Mouse (Mus musculus) embryonic facial prominence, embryonic 10.5 days (tissue): Measurements from ENCODE around the gene Rufy1. TPM values are rescaled to one million over a fixed set of nuclear protein-coding genes. Genes with fewer than 3 reads are reported as not detected.

ENCODE experiments used
- DNase-seq: peaks from one replicate; pipeline ENCODE4 v3.0.0-alpha.2; 2017; ENCODE audit warnings: low spot score
- H3K27ac ChIP-seq: fragments of 300-500 bp; sonication (generic); replicated peaks from 2 replicates; pipeline ENCODE4 v1.5.1; 2016; ENCODE audit warnings: mild to moderate bottlenecking
- H3K27me3 ChIP-seq: fragments of 300-500 bp; sonication (generic); replicated peaks from 2 replicates; pipeline ENCODE4 v1.6.1; 2016; ENCODE audit warnings: low read depth, mild to moderate bottlenecking; ENCODE audit not compliant: poor library complexity, severe bottlenecking
- H3K36me3 ChIP-seq: fragments of 300-500 bp; sonication (generic); replicated peaks from 2 replicates; pipeline ENCODE4 v1.6.1; 2016; ENCODE audit warnings: mild to moderate bottlenecking, moderate library complexity
- H3K4me1 ChIP-seq: fragments of 300-500 bp; sonication (generic); 2 replicates; pipeline ENCODE4 v1.6.1; 2016
- H3K4me3 ChIP-seq: fragments of 300-500 bp; sonication (generic); 2 replicates; pipeline ENCODE4 v1.5.1; 2016; ENCODE audit warnings: mild to moderate bottlenecking, moderate library complexity
- H3K9me3 ChIP-seq: fragments of 300-500 bp; sonication (generic); 2 replicates; pipeline ENCODE4 v1.6.1; 2016; ENCODE audit warnings: mild to moderate bottlenecking
- WGBS: fragments of 180-500 bp; shearing (Covaris S2); methylation state at CpG from one replicate; pipeline ENCODE4 v1.1.7; 2016; 5-methylcytosine and 5-hydroxymethylcytosine counted together
- polyA plus RNA-seq: library from polyadenylated mRNA; unstranded; fragments of >200 nt; fragmentation: Nextera tagmentation; extraction: Ambion mirVana; gene quantifications from 2 replicates; pipeline ENCODE4 v1.2.1, GENCODE M21; 2016

Rufy1 gene
- polyA plus RNA-seq, 1 experiment from 2014 or later = 27.0 TPM

- Histone ChIP-seq H3K9me3 (no peaks in the 10 kb centered on the region), H3K36me3 (peaks cover 96% of the 10 kb centered on the region), H3K4me1 (no peaks in the 10 kb centered on the region), H3K4me3 (no peak overlapping the region), H3K27ac (no peak overlapping the region), H3K27me3 (no peaks in the 10 kb centered on the region)
- WGBS = 97% methylated on average over 3 of the region's 3 CpGs
- DNase-seq = no peak
Observed at GRCm38 (mm10) chr11:50388217-50388929, 42.6 kb downstream of the Rufy1 start.

- no peak overlapping the region for H3K4me3 ChIP-seq
- no peaks in the 10 kb centered on the region for H3K4me1 ChIP-seq
- H3K27me3 ChIP-seq = no peaks in the 10 kb centered on the region
- no peak overlapping the region for H3K27ac ChIP-seq
- H3K9me3 ChIP-seq = no peaks in the 10 kb centered on the region
- peaks cover 96% of the 10 kb centered on the region for H3K36me3 ChIP-seq
- no peak for DNase-seq
- 91% methylated on average over 4 of the region's 4 CpGs for WGBS
Observed at GRCm38 (mm10) chr11:50387697-50388096, 43.2 kb downstream of the Rufy1 start.

GRCm38 (mm10) chr11:50387167-50387679, 43.7 kb downstream of the Rufy1 start:
- Histone ChIP-seq H3K4me1 (no peaks in the 10 kb centered on the region), H3K9me3 (no peaks in the 10 kb centered on the region), H3K36me3 (peaks cover 97% of the 10 kb centered on the region), H3K27ac (no peak overlapping the region), H3K27me3 (no peaks in the 10 kb centered on the region), H3K4me3 (no peak overlapping the region)
- DNase-seq = no peak
- WGBS = 85% methylated on average over 3 of the region's 3 CpGs

GRCm38 (mm10) chr11:50381311-50381710, 49.6 kb downstream of the Rufy1 start:
- Histone ChIP-seq H3K4me1 (peaks cover 28% of the 10 kb centered on the region), H3K36me3 (peaks cover 79% of the 10 kb centered on the region), H3K27ac (no peak overlapping the region), H3K9me3 (no peaks in the 10 kb centered on the region), H3K4me3 (peak overlapping the region; percentile 98), H3K27me3 (no peaks in the 10 kb centered on the region)
- DNase-seq = no peak
- WGBS = 72% methylated on average over 4 of the region's 4 CpGs

- no peaks in the 10 kb centered on the region for H3K9me3 ChIP-seq
- H3K27me3 ChIP-seq = peaks cover 6% of the 10 kb centered on the region
- WGBS = 71% methylated on average over 12 of the region's 12 CpGs
- H3K4me3 ChIP-seq = peak overlapping the region; percentile 98
- no peak for DNase-seq
- H3K36me3 ChIP-seq = peaks cover 58% of the 10 kb centered on the region
- H3K27ac ChIP-seq = no peak overlapping the region
- peaks cover 32% of the 10 kb centered on the region for H3K4me1 ChIP-seq
Observed at GRCm38 (mm10) chr11:50379023-50379752, 51.7 kb downstream of the Rufy1 start.

- Histone ChIP-seq H3K36me3 (peaks cover 47% of the 10 kb centered on the region), H3K4me1 (peaks cover 32% of the 10 kb centered on the region), H3K9me3 (no peaks in the 10 kb centered on the region), H3K27me3 (peaks cover 6% of the 10 kb centered on the region), H3K27ac (peak overlapping the region; percentile 100), H3K4me3 (peak overlapping the region; percentile 98)
- peak; percentile 91 for DNase-seq
- WGBS = under 1% methylated on average over 71 of the region's 71 CpGs
Observed at GRCm38 (mm10) chr11:50377892-50378684, 52.8 kb downstream of the Rufy1 start.

GRCm38 (mm10) chr11:50376911-50377891, 53.7 kb downstream of the Rufy1 start, which contains the start of gene Hnrnph1:
Hnrnph1 (plus strand) TSS chr11:50376990.
- peak; percentile 98 for DNase-seq
- H3K9me3 ChIP-seq = no peaks in the 10 kb centered on the region
- peaks cover 32% of the 10 kb centered on the region for H3K4me1 ChIP-seq
- peak within 1 kb of the TSS; percentile 98 for H3K4me3 ChIP-seq
- H3K36me3 ChIP-seq = peaks cover 38% of the 10 kb centered on the region
- under 1% methylated on average over 76 of the region's 76 CpGs for WGBS
- peaks cover 6% of the 10 kb centered on the region for H3K27me3 ChIP-seq
- H3K27ac ChIP-seq = peak within 1 kb of the TSS; percentile 100

GRCm38 (mm10) chr11:50376156-50376790, 54.7 kb downstream of the Rufy1 start:
- peak overlapping the region; percentile 98 for H3K4me3 ChIP-seq
- DNase-seq = no peak
- peaks cover 29% of the 10 kb centered on the region for H3K36me3 ChIP-seq
- H3K27ac ChIP-seq = peak overlapping the region; percentile 100
- no peaks in the 10 kb centered on the region for H3K9me3 ChIP-seq
- peaks cover 6% of the 10 kb centered on the region for H3K27me3 ChIP-seq
- 25% methylated on average over 10 of the region's 10 CpGs for WGBS
- peaks cover 37% of the 10 kb centered on the region for H3K4me1 ChIP-seq

- Histone ChIP-seq H3K9me3 (no peaks in the 10 kb centered on the region), H3K36me3 (peaks cover 22% of the 10 kb centered on the region), H3K27ac (no peak overlapping the region), H3K4me1 (peaks cover 35% of the 10 kb centered on the region), H3K27me3 (peaks cover 6% of the 10 kb centered on the region), H3K4me3 (no peak overlapping the region)
- no peak for DNase-seq
- WGBS = 76% methylated on average over 5 of the region's 5 CpGs
Observed at GRCm38 (mm10) chr11:50375421-50375820, 55.5 kb downstream of the Rufy1 start.

GRCm38 (mm10) chr11:50374286-50375015, 56.5 kb downstream of the Rufy1 start:
- Histone ChIP-seq H3K4me1 (peaks cover 26% of the 10 kb centered on the region), H3K9me3 (no peaks in the 10 kb centered on the region), H3K27me3 (peaks cover 6% of the 10 kb centered on the region), H3K4me3 (no peak overlapping the region), H3K27ac (no peak overlapping the region), H3K36me3 (peaks cover 12% of the 10 kb centered on the region)
- no peak for DNase-seq
- WGBS = 91% methylated on average over 13 of the region's 13 CpGs

- 91% methylated on average over 1 of the region's 1 CpGs for WGBS
- H3K27ac ChIP-seq = no peak overlapping the region
- H3K9me3 ChIP-seq = no peaks in the 10 kb centered on the region
- peaks cover 6% of the 10 kb centered on the region for H3K27me3 ChIP-seq
- peaks cover 21% of the 10 kb centered on the region for H3K4me1 ChIP-seq
- DNase-seq = no peak
- H3K4me3 ChIP-seq = no peak overlapping the region
- peaks cover 4% of the 10 kb centered on the region for H3K36me3 ChIP-seq
Observed at GRCm38 (mm10) chr11:50373621-50374020, 57.3 kb downstream of the Rufy1 start.
